Mouse (Mus musculus): Measurements from ENCODE around the gene Myo5c. TPM values are rescaled to one million over a fixed set of nuclear protein-coding genes. Genes with fewer than 3 reads are reported as not detected.

Myo5c gene
- total and polyA plus RNA-seq, 3 experiments: 3.8 to 5.2 (median 4.4) TPM

GRCm38 (mm10) chr9:75316771-75317170 is 85.0 kb downstream of the Myo5c start:
- H3K27ac ChIP-seq (ENCODE audit: insufficient read depth, low read depth): no peak overlapping the region
- in situ Hi-C loops (cut with MboI; ENCODE audit: low pct_ligation_motif_present, low pct_unique_long_range_greater_than_20kb, low sequenced_read_pairs) (loop anchor here (10.0 kb wide), 1 partner anchor 118 kb away; no protein-coding TSS in a partner anchor), dilution Hi-C loops (cut with MboI; ENCODE audit: extremely low pct_ligation_motif_present, extremely low pct_unique_long_range_greater_than_20kb, low sequenced_read_pairs) (no loop called here)
- H3K9ac ChIP-seq (ENCODE audit: insufficient read depth, low read depth): no peak overlapping the region
- H3K36me3 ChIP-seq (replicated peaks in 1 of 2; ENCODE audit: control insufficient read depth in 1 of 2, insufficient read depth in 1 of 2, low read length in 1 of 2): peaks cover 0 to 2% of the 10 kb centered on the region in 2 experiments
- peaks cover 3 to 10% of the 10 kb centered on the region in 2 experiments; a peak in 3 of 4 replicates for H3K4me1 ChIP-seq (ENCODE audit: control insufficient read depth in 1 of 2, insufficient read depth in 2 of 2)
- no peak overlapping the region for H3K4me3 ChIP-seq (replicated peaks in 1 of 3; ENCODE audit: low read depth in 2 of 3, low read length in 2 of 3, poor library complexity in 1 of 3)
- no peak overlapping the region for H3K4me2 ChIP-seq (ENCODE audit: insufficient read depth, low read depth, poor library complexity, severe bottlenecking)
- H3K9me3 ChIP-seq (replicated peaks; ENCODE audit: low read length): no peaks in the 10 kb centered on the region
- no peaks in the 10 kb centered on the region for H3K79me2 ChIP-seq (replicated peaks; ENCODE audit: control insufficient read depth, extremely low read depth, insufficient read depth, poor library complexity, severe bottlenecking)
- peaks cover 1% of the 10 kb centered on the region for H3K27me3 ChIP-seq (replicated peaks)
- no peak for DNase-seq (ENCODE audit: extremely low read depth)
- TF ChIP-seq RCOR1 (conservative IDR thresholded peaks at IDR 0.05; ENCODE audit: low read depth, low read length) (no peak), MXI1 (IDR thresholded peaks at IDR 0.05; ENCODE audit: low read depth, low read length) (no peak), ZC3H11A (IDR thresholded peaks at IDR 0.05; ENCODE audit: low read depth, low read length) (no peak), POLR2A (IDR thresholded peaks at IDR 0.05; ENCODE audit: low read depth, low read length) (no peak), ZKSCAN1 (IDR thresholded peaks at IDR 0.05; ENCODE audit: borderline replicate concordance, low read depth, low read length) (no peak), EP300 (IDR thresholded peaks at IDR 0.05; ENCODE audit: low read length) (no peak), MAFK (IDR thresholded peaks at IDR 0.05; ENCODE audit: insufficient replicate concordance, low read length) (no peak)

- Histone ChIP-seq H3K4me3 (replicated peaks in 1 of 3; ENCODE audit: low read depth in 2 of 3, low read length in 2 of 3, poor library complexity in 1 of 3) (no peak overlapping the region), H3K4me1 (ENCODE audit: control insufficient read depth in 1 of 2, insufficient read depth in 2 of 2) (peaks cover 2 to 9% of the 10 kb centered on the region in 2 experiments; a peak in 3 of 4 replicates), H3K36me3 (replicated peaks in 1 of 2; ENCODE audit: control insufficient read depth in 1 of 2, insufficient read depth in 1 of 2, low read length in 1 of 2) (peaks cover 0 to 2% of the 10 kb centered on the region in 2 experiments), H3K27ac (ENCODE audit: insufficient read depth, low read depth) (no peak overlapping the region), H3K9ac (ENCODE audit: insufficient read depth, low read depth) (no peak overlapping the region), H3K79me2 (replicated peaks; ENCODE audit: control insufficient read depth, extremely low read depth, insufficient read depth, poor library complexity, severe bottlenecking) (no peaks in the 10 kb centered on the region), H3K9me3 (replicated peaks; ENCODE audit: low read length) (no peaks in the 10 kb centered on the region), H3K4me2 (ENCODE audit: insufficient read depth, low read depth, poor library complexity, severe bottlenecking) (no peak overlapping the region), H3K27me3 (replicated peaks) (peaks cover 1% of the 10 kb centered on the region)
- no peak for DNase-seq (ENCODE audit: extremely low read depth)
- in situ Hi-C loops (cut with MboI; ENCODE audit: low pct_ligation_motif_present, low pct_unique_long_range_greater_than_20kb, low sequenced_read_pairs) (loop anchor here (10.0 kb wide), 1 partner anchor 117 kb away; no protein-coding TSS in a partner anchor), dilution Hi-C loops (cut with MboI; ENCODE audit: extremely low pct_ligation_motif_present, extremely low pct_unique_long_range_greater_than_20kb, low sequenced_read_pairs) (no loop called here)
- no peak for TF ChIP-seq MXI1 (IDR thresholded peaks at IDR 0.05; ENCODE audit: low read depth, low read length)
- no peak for TF ChIP-seq EP300 (IDR thresholded peaks at IDR 0.05; ENCODE audit: low read length)
- no peak for TF ChIP-seq E2F4 (IDR thresholded peaks at IDR 0.05; ENCODE audit: insufficient replicate concordance, low read depth, low read length)
- TF ChIP-seq CHD1 (IDR thresholded peaks at IDR 0.05; ENCODE audit: low read depth, low read length): no peak
- no peak for TF ChIP-seq PAX5 (IDR thresholded peaks at IDR 0.05; ENCODE audit: low read length)
- no peak for TF ChIP-seq JUN (IDR thresholded peaks at IDR 0.05; ENCODE audit: insufficient read depth, low read depth, low read length)
These were observed 86.4 kb downstream of the Myo5c start for GRCm38 (mm10) chr9:75318196-75318595.

GRCm38 (mm10) chr9:75319365-75319764 is 87.5 kb downstream of the Myo5c start:
- H3K4me1 ChIP-seq (ENCODE audit: control insufficient read depth in 1 of 2, insufficient read depth in 2 of 2): peaks cover 0 to 5% of the 10 kb centered on the region in 2 experiments; a peak in 2 of 4 replicates
- in situ Hi-C loops (cut with MboI; ENCODE audit: low pct_ligation_motif_present, low pct_unique_long_range_greater_than_20kb, low sequenced_read_pairs): loop anchor here (10.0 kb wide), 1 partner anchor 115 kb away; no protein-coding TSS in a partner anchor
- no peak overlapping the region for H3K4me3 ChIP-seq (replicated peaks in 1 of 3; ENCODE audit: low read depth in 2 of 3, low read length in 2 of 3, poor library complexity in 1 of 3)
- H3K27me3 ChIP-seq (replicated peaks): peaks cover 1% of the 10 kb centered on the region
- peaks cover 0 to 2% of the 10 kb centered on the region in 2 experiments for H3K36me3 ChIP-seq (replicated peaks in 1 of 2; ENCODE audit: control insufficient read depth in 1 of 2, insufficient read depth in 1 of 2, low read length in 1 of 2)
- H3K4me2 ChIP-seq (ENCODE audit: insufficient read depth, low read depth, poor library complexity, severe bottlenecking): no peak overlapping the region
- dilution Hi-C loops (cut with MboI; ENCODE audit: extremely low pct_ligation_motif_present, extremely low pct_unique_long_range_greater_than_20kb, low sequenced_read_pairs): no loop called here
- no peak for DNase-seq (ENCODE audit: extremely low read depth)
- no peak for TF ChIP-seq ZC3H11A (IDR thresholded peaks at IDR 0.05; ENCODE audit: low read depth, low read length)
- no peak overlapping the region for H3K27ac ChIP-seq (ENCODE audit: insufficient read depth, low read depth)
- H3K9me3 ChIP-seq (replicated peaks; ENCODE audit: low read length): no peaks in the 10 kb centered on the region
- H3K9ac ChIP-seq (ENCODE audit: insufficient read depth, low read depth): no peak overlapping the region
- H3K79me2 ChIP-seq (replicated peaks; ENCODE audit: control insufficient read depth, extremely low read depth, insufficient read depth, poor library complexity, severe bottlenecking): no peaks in the 10 kb centered on the region

Measured in CH12.LX (cell line).